Mouse (Mus musculus) adrenal gland, postnatal 10 days (tissue): Measurements from ENCODE around the gene Hlf. TPM values are rescaled to one million over a fixed set of nuclear protein-coding genes. Genes with fewer than 3 reads are reported as not detected.

ENCODE experiments used
- DNase-seq: peaks from one replicate; pipeline ENCODE4 v3.0.0; 2021; ENCODE audit warnings: mixed read lengths
- total RNA-seq, 2 experiments: library from RNA; stranded (reverse); gene quantifications; 2 replicates each; pipeline ENCODE4 v1.2.3; 2021

Gene Hlf
- total RNA-seq, 2 experiments from 2014 or later, result 22.5 to 22.8 TPM

DNA sequence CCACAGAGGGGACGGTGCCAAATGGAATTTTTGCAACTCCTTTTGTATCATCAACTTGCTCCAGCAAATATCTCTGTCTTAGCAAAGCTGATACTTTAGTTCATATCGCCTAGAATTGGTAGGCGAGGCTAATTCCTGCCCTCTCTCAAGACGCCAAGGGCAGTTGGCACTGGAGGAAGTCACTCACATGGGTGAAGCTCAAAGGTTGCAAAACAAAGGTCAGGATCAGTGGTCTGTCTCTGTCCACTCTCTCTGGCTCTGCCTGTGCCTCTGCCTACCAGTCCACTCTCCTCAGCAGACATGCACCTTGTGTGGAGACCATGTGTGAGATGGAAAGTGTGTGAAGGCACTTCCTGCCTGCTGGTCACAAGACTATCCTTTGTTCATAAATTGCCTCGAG lies 48.4 kb downstream of the Hlf start:
- no peak for DNase-seq

DNA sequence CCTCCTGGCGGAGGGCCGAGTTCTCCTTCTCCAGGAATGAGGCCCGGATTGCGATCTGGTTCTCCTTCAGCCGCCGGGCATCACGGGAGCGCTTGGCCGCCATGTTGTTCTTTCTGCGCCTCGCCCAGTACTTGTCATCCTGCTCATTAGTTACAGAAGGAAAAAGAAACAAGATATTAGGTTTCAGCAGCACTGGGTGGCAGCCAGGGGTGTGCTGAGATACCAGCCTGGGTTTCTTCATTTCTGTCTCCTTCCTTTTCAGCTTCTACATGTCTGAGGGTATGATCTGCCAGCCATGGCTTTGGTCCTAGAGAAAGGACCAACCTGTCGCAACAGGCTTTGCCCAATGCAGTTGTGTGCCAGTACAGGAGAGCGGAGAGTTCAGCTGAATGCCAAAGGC lies 49.9 kb downstream of the Hlf start:
- peak; percentile 58 for DNase-seq

DNA sequence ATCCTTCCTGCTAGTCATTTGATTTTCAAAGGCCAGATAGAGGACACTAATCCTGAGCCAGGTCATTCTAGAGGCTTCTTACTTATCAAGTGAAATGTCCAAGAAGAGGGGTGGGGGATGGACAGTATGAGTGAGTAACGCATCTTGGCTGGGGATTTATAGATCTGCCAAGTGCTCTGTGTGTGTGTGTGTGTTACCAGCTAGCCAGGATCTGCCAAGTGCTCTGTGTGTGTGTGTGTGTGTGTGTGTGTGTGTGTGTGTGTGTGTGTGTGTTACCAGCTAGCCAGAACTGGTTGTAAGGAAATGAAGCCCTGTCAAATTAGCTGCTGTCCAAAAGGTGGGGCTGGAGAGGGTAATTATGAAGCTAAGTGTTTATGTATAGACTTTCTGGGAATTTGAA lies 55.9 kb downstream of the Hlf start:
- DNase-seq, result peak; percentile 54

DNA sequence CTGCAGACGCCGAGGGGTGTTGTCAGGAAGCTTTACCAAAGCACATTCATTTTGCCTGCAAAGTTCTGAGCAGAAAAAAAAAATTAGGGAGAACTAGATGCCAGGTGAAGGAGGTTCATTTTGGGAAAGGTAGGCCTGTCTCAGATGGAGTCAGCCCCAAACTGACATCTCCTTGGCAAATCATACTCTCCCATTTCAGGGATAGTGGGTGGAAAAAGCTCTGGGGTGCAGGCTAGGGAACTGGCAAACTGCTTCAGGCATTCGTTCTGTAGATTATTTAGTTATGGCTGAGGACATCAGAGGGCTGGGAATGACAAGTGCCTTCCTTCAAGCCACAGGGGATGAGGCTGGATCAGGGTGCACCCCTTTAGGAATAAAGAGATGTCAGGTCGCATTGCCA lies 58.0 kb downstream of the Hlf start:
- DNase-seq, result no peak

DNA sequence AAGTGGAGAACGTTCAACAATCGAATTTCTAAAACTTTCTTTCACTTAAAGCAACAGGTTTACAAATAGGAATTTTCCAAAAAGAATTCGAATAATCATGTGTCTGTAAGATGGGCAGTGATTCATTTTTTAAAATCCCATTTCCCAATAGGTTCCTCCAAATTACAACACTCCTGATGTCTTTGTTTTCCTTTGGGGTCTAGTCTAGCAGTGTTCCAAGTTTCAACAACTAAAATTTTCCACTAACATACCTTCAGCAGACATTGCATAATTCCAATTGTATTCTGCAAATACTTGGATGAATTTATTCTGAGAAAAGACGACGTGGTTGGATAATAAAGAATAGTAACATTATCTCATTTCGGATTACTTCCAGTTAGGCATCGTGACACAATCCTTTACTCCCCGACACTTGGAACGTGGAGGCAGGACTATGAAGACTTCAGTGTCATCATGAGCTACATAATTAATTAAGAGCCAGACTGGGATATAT lies 60.4 kb downstream of the Hlf start:
- DNase-seq, result no peak

DNA sequence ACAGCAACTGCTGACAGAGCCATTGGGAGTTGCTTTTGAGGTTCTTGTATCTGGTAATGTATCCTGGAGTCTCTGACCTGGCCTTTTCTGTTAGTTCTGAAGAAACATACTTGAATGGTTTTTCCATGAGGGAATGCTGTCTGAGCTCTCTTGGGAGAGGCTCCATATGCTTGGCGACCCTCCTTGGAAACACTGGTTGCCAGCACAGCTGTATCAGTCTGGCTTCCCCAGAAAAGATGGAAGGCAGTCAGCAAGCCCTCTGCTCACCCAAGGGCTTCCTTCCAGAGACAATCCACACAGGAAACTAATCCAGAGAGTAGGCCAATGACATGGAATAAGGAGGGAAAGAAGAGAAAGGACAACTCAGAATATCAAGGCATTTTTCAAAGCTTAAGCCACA lies 63.9 kb downstream of the Hlf start:
- DNase-seq, result no peak

DNA sequence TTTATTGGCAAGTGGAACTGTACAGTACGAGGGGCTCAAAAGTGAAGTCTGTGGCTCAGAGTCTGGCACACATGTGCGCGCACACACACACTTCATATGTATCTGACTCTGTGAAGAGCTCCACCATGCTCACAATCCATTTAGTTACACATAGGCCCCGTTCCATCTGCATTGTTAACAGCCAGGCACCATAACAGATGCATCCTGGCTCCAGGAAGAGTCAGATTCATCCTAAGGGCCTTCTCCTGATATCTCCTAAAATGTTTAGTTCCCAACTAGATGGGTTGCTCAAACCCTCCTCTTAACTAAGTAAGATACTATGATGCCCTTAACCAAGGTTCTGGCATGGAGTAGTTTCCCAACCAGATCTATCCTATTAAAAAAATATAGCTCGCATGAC lies 64.5 kb downstream of the Hlf start:
- no peak for DNase-seq

DNA sequence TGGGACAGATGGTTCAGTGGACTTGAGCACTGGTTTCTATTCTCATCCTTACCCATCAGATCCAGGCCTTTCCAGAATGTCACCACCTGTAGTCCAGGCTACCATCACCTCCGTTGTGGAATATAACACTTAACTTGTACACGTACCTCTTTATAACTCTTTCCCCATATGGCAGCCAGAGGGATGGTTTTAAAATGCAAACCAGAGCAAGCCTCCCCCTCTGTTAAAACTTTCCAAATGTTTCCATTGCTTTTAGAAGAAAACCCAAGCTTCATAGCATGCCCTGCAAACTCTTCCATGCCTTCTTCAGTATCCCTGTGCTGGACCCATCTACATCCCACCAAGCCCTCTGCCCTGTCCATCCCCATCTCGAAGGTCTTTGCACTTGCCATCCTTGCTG lies 66.1 kb downstream of the Hlf start:
- no peak for DNase-seq

DNA sequence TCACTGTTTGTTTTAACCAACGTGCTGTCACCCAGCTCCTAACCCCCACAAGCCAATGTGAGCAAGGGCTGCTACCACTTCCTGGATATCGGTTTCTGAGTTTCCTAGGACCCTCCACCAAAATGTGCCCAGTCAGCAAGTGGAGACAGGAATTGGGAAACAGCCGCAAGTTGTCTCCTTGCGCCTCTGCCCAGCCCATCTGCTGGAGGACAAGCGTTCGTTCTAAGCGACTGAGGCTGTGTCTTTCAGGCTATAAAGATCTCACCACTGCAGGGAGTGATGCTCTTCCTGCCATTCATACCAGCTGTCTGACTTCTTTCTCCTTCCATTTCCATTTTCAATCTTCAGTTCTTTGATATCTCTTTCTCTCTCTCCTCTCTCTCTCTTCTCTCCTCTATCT lies 69.8 kb downstream of the Hlf start:
- no peak for DNase-seq

DNA sequence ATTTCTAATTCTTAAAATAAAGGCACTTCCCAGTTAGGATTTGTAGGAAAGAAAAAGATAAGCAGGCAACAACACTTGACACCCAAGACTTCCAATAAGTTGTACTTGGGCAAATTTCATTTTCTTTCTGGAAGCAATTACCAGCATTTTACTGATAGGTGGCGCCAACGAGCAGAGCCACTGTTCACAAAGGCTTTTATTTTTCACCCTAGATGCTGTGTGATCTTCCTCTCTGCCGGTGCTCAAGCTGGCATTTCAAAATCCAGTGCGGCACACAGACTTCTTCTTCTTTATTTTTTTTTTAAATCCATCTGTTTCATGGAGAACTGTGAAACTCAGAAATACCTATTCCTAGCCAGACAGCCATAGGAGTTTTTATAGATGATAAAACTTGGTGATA lies 73.2 kb downstream of the Hlf start:
- DNase-seq, result peak; percentile 68

DNA sequence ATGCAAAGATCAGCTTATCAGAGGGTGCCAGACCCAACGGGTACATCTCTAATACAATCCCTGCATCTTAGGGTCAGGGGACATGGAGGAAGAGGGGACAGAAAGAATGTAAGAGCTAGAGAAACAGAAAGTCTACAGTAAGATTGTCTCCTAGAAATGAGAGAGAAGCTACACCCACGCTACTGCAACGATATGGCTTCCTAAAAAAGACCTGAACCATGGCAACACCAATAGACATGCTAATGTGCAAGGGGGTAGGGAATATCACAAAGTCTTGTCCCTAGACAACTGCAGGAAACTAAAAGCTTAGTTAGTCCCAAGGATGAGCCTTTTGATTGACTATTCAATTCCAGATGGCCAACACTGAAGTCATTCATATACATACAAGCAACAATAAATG lies 76.1 kb downstream of the Hlf start:
- DNase-seq, result no peak

DNA sequence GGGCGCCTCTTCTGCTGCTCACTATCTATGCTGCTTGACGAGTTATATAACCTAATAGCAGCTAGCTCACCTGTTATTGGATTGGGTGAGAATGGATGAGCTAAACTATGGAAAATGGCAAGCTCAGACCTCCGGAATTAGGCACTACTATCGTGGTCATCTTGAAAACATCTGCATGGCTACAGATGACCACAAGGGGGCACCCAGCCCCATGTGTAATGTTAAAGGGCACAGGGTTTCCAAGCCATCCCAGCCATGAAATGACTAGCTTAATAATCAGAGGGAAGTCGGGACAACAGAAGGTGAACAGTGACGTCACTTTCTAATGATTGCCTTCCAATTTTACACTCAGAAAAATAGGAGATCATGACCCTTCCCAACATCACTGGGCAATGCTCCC lies 83.7 kb downstream of the Hlf start:
- DNase-seq, result peak; percentile 80

DNA sequence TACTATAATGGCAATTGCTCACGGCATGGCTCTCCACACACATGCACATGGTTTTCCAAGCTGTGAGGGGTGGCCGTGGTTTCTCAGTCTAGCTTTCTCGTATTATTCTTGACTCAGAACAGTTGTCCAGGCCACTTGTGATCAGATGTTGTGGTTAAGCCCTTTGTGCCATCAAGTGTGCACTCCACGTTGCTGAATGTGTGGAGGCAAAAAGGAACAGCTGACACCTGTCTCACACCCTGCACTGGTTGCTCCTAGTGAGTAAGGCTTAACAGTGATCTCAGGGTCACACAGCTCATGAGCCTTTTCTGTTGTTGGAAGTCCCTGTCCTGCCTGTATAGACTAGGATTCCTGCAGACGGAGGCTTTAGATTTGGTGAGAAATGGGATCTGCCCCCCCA lies 84.6 kb downstream of the Hlf start:
- no peak for DNase-seq

DNA sequence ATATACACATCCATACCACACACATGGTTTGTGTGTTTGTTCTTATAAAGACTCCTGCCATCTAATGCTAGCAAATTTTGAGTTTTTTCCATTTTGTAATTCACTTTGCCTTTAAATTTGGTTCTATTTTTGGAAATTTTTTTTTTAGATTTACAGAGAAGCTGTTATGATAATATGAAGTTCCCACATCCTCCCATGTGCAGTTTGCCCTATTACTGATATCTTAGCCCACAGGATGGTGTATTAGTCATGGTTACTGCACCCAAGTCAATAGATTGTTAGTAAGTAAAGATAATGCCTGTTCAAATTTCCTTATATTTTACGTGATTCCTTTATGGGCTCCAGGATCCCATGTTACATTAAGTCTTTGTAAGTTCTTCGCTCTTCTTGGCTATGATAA lies 96.1 kb downstream of the Hlf start:
- DNase-seq, result no peak

DNA sequence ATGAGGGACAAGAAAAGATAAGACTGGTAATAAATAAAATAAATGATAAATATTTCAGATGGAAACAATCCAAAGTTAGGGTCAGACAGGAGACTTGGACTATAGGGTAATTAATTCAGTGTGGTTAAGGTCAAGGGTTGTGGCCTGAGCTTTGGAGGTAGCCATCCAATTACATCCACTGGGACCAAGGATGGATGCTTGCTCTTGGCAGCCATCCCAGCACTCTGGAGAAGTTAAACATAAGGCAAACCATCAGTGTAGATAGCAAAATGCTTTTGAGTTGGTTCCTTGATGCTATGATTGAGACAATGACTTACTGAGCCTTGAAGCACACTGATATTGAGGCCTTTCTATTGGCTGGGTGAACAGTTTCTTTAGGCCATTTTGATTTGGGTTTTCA lies 97.9 kb downstream of the Hlf start:
- DNase-seq, result peak; percentile 43

DNA sequence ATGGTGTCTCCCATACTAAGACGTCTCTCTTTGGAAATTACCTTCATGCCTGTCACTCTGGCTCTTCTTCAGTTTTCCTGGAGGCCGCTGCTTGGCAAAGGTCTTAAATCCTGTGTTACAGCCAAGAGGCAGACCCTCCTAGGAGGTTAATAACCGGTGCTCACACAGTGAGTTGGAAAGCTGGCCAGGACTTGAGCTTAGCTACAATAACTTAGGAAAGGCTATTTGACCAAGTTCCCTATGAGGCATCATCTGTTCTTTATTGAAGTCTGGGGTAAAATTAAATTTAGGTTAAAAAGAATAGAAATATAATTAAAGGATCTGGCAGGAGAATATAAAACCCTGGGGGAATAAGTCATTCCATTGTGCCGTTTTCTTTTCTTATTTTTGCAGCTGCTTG lies 99.5 kb downstream of the Hlf start:
- DNase-seq, result no peak

DNA sequence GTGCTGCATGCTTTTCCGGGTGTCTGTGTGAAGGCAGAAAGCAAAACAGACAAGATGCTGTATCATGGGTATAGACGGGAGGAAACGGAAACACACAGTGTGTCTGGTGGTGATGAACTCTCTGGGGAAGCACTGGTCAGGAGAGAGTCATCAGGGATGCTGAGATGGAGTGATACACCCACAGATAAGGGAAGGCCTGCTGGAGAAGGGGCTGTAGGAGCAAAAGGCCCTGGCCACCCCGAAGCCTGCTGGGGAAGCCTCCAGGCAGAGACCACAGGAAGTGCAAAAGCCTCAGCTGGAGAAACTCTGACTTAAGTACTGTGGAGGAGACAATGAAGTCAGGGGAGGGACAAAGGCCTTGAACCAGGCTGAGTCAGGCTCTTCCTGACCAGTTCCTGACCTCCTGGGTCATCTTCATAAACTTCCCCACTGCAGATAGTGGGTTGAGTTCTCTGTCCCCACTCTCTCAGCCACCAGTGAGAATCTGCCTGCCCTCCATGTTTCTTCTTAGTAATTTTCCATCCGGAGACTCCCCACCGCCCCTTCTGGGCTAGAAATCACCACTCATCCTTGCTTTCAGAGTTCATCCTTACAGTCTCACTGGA lies 104.0 kb downstream of the Hlf start:
- DNase-seq, result no peak

Other genes starting within 250 kb of the Hlf start
- gene Gm45716, start 203.2 kb downstream of the Hlf start, total RNA-seq, result 1 to 10 TPM; 3.9 to 5.2 TPM
- 10 to 100 TPM; 69.2 to 89.2 TPM for gene Mmd, start 141.4 kb downstream of the Hlf start, total RNA-seq
- gene Stxbp4, start 247.2 kb upstream of the Hlf start, total RNA-seq, result 1 to 10 TPM; 6.4 to 9.1 TPM
- gene Cox11, start 247.3 kb upstream of the Hlf start, total RNA-seq, result 10 to 100 TPM; 24.5 to 28.6 TPM